Mouse (Mus musculus): Measurements from ENCODE around the gene Ano5.

- no peak for TF ChIP-seq CTCF (IDR thresholded peaks at IDR 0.05; ENCODE audit: low read depth, low read length)
- no peak for TF ChIP-seq EP300 (IDR thresholded peaks at IDR 0.05; ENCODE audit: insufficient read depth, low read depth, low read length)
- TF ChIP-seq POLR2A (IDR thresholded peaks at IDR 0.05; ENCODE audit: insufficient read depth, low read length): no peak
These were observed 89.2 kb downstream of the Ano5 start for GRCm38 (mm10) chr7:51600021-51600420.

All from ES-Bruce4 (cell line).